Mouse (Mus musculus) B cell, adult 2 months (primary cell): Measurements from ENCODE around the gene Knop1.

Experiments used
- DNase-seq, 2 experiments: peaks; one replicate each; pipeline ENCODE4 v3.0.0; 2022

The Knop1 gene

GRCm38 (mm10) chr7:118855877-118856304 is at the start of gene Knop1:
Gene Knop1, minus strand, starts transcription at chr7:118856254.
- DNase-seq: no peak

- DNase-seq: no peak
Measured at GRCm38 (mm10) chr7:118904530-118904929, 48.5 kb upstream of the Knop1 start.

- DNase-seq: no peak
Measured at GRCm38 (mm10) chr7:118903879-118904278, 47.8 kb upstream of the Knop1 start.

- DNase-seq: no peak
Measured at GRCm38 (mm10) chr7:118902944-118903343, 46.9 kb upstream of the Knop1 start.

- DNase-seq: no peak
Measured at GRCm38 (mm10) chr7:118900090-118900489, 44.0 kb upstream of the Knop1 start.

- DNase-seq: no peak
Measured at GRCm38 (mm10) chr7:118898063-118898462, 42.0 kb upstream of the Knop1 start.

- no peak for DNase-seq
Measured at GRCm38 (mm10) chr7:118895469-118896450, 39.7 kb upstream of the Knop1 start.

- DNase-seq: no peak
Measured at GRCm38 (mm10) chr7:118889046-118889680, 33.1 kb upstream of the Knop1 start.

- no peak for DNase-seq
Measured at GRCm38 (mm10) chr7:118887303-118888055, 31.4 kb upstream of the Knop1 start.

GRCm38 (mm10) chr7:118884969-118885368 is 28.9 kb upstream of the Knop1 start:
- no peak for DNase-seq

- no peak for DNase-seq
Measured at GRCm38 (mm10) chr7:118883957-118884356, 27.9 kb upstream of the Knop1 start.

GRCm38 (mm10) chr7:118879466-118880029 is 23.5 kb upstream of the Knop1 start:
- no peak for DNase-seq

- DNase-seq: no peak
Measured at GRCm38 (mm10) chr7:118865362-118865761, 9.3 kb upstream of the Knop1 start.

GRCm38 (mm10) chr7:118858640-118859039 is 2.6 kb upstream of the Knop1 start:
- DNase-seq: no peak

- peak; percentile 91 to 92 for DNase-seq
Measured at GRCm38 (mm10) chr7:118855171-118855876, 730 bp downstream of the Knop1 start, which contains the start of gene Iqck. Gene Iqck, plus strand, starts transcription at chr7:118855752.

- DNase-seq: no peak
Measured at GRCm38 (mm10) chr7:118854606-118855005, 1.4 kb downstream of the Knop1 start.

- DNase-seq: no peak
Measured at GRCm38 (mm10) chr7:118852611-118853010, 3.4 kb downstream of the Knop1 start.

- DNase-seq: no peak
Measured at GRCm38 (mm10) chr7:118851571-118851970, 4.5 kb downstream of the Knop1 start.

GRCm38 (mm10) chr7:118850676-118851290 is 5.3 kb downstream of the Knop1 start:
- no peak for DNase-seq

GRCm38 (mm10) chr7:118849543-118850250 is 6.4 kb downstream of the Knop1 start:
- no peak for DNase-seq

- DNase-seq: no peak
Measured at GRCm38 (mm10) chr7:118848796-118849195, 7.3 kb downstream of the Knop1 start.
